Mouse (Mus musculus): ENCODE results near the gene Tom1. TPM values are rescaled to one million over a fixed set of nuclear protein-coding genes. Genes with fewer than 3 reads are reported as not detected.

Gene Tom1
- polyA plus RNA-seq, 1 experiment from 2014 or later = 35.8 TPM

DNA sequence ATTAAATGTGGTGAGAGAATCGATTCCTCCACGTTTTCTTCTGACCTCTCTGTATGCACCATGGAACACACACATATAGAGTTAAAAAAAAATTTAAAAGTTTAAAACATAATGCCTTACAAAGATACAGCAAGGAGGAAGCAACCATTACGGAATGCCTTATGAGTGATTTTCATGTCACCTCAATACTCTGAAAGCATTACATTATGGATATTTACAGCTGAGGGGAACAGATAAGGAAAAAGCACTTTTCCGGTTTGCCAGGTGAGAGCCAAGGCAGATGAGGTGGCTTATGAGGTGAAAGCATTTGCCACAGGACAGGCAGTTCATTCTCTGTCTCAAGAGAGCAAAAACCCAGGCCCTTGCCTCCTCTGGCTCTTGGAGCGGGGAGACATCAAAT, 544 bp upstream of the Tom1 start:
- Histone ChIP-seq H3K27ac (ENCODE audit: low read depth, low read length) (peak overlapping the region; percentile 82; the same call in 1 of the 2 replicates), H3K27me3 (ENCODE audit: control insufficient read depth, insufficient read depth, low read length) (no peaks in the 10 kb centered on the region), H3K4me3 (ENCODE audit: low read depth, low read length) (peak overlapping the region; percentile 53), H3K4me1 (ENCODE audit: control insufficient read depth, insufficient read depth, low read length) (peaks cover 10% of the 10 kb centered on the region), H3K4me2 (peak overlapping the region; percentile 86), H3K9me3 (replicated peaks; ENCODE audit: control insufficient read depth, low read length) (no peaks in the 10 kb centered on the region), H3K9ac (ENCODE audit: low read depth, low read length) (no peak overlapping the region), H3K36me3 (ENCODE audit: control insufficient read depth, insufficient read depth, low read length) (peaks cover 12% of the 10 kb centered on the region)
- WGBS (ENCODE audit: insufficient replicate concordance) = 60% methylated on average over 5 of the region's 5 CpGs
- ATAC-seq (replicated peaks; ENCODE audit: insufficient number of reproducible peaks, low FRiP score, low TSS enrichment) = no peak

- H3K9ac ChIP-seq (ENCODE audit: low read depth, low read length) = peak overlapping the region; percentile 65
- no peaks in the 10 kb centered on the region for H3K27me3 ChIP-seq (ENCODE audit: control insufficient read depth, insufficient read depth, low read length)
- ATAC-seq (replicated peaks; ENCODE audit: insufficient number of reproducible peaks, low FRiP score, low TSS enrichment) = no peak; the same call in 1 of the 2 replicates
- peak overlapping the region; percentile 86 for H3K4me2 ChIP-seq
- H3K4me1 ChIP-seq (ENCODE audit: control insufficient read depth, insufficient read depth, low read length) = peaks cover 22% of the 10 kb centered on the region
- WGBS (ENCODE audit: insufficient replicate concordance) = under 1% methylated on average over 17 of the region's 17 CpGs
- no peaks in the 10 kb centered on the region for H3K9me3 ChIP-seq (replicated peaks; ENCODE audit: control insufficient read depth, low read length)
- H3K4me3 ChIP-seq (ENCODE audit: low read depth, low read length) = peak overlapping the region; percentile 53
- peak overlapping the region; percentile 36 for H3K27ac ChIP-seq (ENCODE audit: low read depth, low read length)
- H3K36me3 ChIP-seq (ENCODE audit: control insufficient read depth, insufficient read depth, low read length) = peaks cover 7% of the 10 kb centered on the region
Measured at GRCm38 (mm10) chr8:75034285-75034684, 780 bp downstream of the Tom1 start.

DNA sequence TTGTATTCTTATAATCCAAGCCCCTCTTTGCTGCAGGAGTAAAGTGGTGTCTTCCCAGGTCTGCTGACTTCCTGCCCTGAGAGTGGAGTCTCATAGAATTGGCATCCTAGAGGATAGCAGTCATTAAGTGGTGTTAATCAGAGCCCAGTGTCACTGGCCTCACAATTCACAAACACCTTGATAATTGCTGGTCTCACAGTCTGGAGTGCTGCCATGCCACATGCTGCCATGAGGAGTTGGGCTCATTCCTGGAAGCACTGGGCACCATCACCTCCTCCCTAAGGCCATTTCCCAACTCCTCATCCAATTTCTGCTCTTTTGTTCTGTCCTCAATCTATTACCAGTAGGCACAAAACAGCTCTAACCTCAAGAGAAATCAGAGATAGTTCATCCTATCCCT, 2.1 kb downstream of the Tom1 start:
- Histone ChIP-seq H3K27me3 (ENCODE audit: control insufficient read depth, insufficient read depth, low read length) (no peaks in the 10 kb centered on the region), H3K4me3 (ENCODE audit: low read depth, low read length) (no peak overlapping the region), H3K9ac (ENCODE audit: low read depth, low read length) (no peak overlapping the region), H3K27ac (ENCODE audit: low read depth, low read length) (no peak overlapping the region), H3K4me1 (ENCODE audit: control insufficient read depth, insufficient read depth, low read length) (peaks cover 27% of the 10 kb centered on the region), H3K4me2 (no peak overlapping the region), H3K9me3 (replicated peaks; ENCODE audit: control insufficient read depth, low read length) (no peaks in the 10 kb centered on the region), H3K36me3 (ENCODE audit: control insufficient read depth, insufficient read depth, low read length) (peaks cover 4% of the 10 kb centered on the region; the same call in 1 of the 2 replicates)
- ATAC-seq (replicated peaks; ENCODE audit: insufficient number of reproducible peaks, low FRiP score, low TSS enrichment) = no peak

DNA sequence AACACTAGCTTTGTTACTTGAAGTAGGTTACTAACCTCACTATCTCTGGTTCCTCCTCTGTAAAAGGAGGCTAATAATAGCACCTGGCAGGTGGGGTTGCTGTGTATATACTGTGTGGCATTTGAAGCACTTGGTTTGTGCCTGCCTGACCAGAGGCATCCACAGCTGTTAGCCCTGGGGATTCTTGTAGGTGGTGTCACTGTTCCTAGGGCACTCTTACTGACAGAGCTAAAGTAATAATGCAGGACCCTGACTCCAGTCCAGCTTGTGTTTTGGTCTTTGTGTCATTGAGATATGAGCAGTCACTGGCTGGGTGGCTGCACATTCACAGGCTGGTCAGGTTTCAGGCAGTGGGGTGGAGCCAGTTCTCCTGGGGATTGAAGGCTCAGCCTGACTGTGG, 5.0 kb downstream of the Tom1 start:
- H3K27me3 ChIP-seq (ENCODE audit: control insufficient read depth, insufficient read depth, low read length) = no peaks in the 10 kb centered on the region
- no peak overlapping the region; the same call in 1 of the 2 replicates for H3K9ac ChIP-seq (ENCODE audit: low read depth, low read length)
- ATAC-seq (replicated peaks; ENCODE audit: insufficient number of reproducible peaks, low FRiP score, low TSS enrichment) = no peak
- H3K36me3 ChIP-seq (ENCODE audit: control insufficient read depth, insufficient read depth, low read length) = no peaks in the 10 kb centered on the region
- no peaks in the 10 kb centered on the region for H3K9me3 ChIP-seq (replicated peaks; ENCODE audit: control insufficient read depth, low read length)
- no peak overlapping the region for H3K4me3 ChIP-seq (ENCODE audit: low read depth, low read length)
- peak overlapping the region; percentile 9 for H3K4me2 ChIP-seq
- peak overlapping the region; percentile 90 for H3K27ac ChIP-seq (ENCODE audit: low read depth, low read length)
- H3K4me1 ChIP-seq (ENCODE audit: control insufficient read depth, insufficient read depth, low read length) = peaks cover 27% of the 10 kb centered on the region

- ATAC-seq (replicated peaks; ENCODE audit: insufficient number of reproducible peaks, low FRiP score, low TSS enrichment) = no peak
- H3K4me1 ChIP-seq (ENCODE audit: control insufficient read depth, insufficient read depth, low read length) = peaks cover 27% of the 10 kb centered on the region
- no peak overlapping the region for H3K4me2 ChIP-seq
- no peak overlapping the region for H3K9ac ChIP-seq (ENCODE audit: low read depth, low read length)
- no peaks in the 10 kb centered on the region for H3K36me3 ChIP-seq (ENCODE audit: control insufficient read depth, insufficient read depth, low read length)
- no peak overlapping the region for H3K4me3 ChIP-seq (ENCODE audit: low read depth, low read length)
- no peaks in the 10 kb centered on the region for H3K27me3 ChIP-seq (ENCODE audit: control insufficient read depth, insufficient read depth, low read length)
- H3K9me3 ChIP-seq (replicated peaks; ENCODE audit: control insufficient read depth, low read length) = no peaks in the 10 kb centered on the region
- 35% methylated on average over 1 of the region's 1 CpGs for WGBS (ENCODE audit: insufficient replicate concordance)
- H3K27ac ChIP-seq (ENCODE audit: low read depth, low read length) = no peak overlapping the region
Measured at GRCm38 (mm10) chr8:75039754-75040153, 6.2 kb downstream of the Tom1 start.

- H3K27ac ChIP-seq (ENCODE audit: low read depth, low read length) = no peak overlapping the region
- H3K4me2 ChIP-seq = no peak overlapping the region
- no peak overlapping the region for H3K4me3 ChIP-seq (ENCODE audit: low read depth, low read length)
- H3K27me3 ChIP-seq (ENCODE audit: control insufficient read depth, insufficient read depth, low read length) = no peaks in the 10 kb centered on the region
- 85% methylated on average over 2 of the region's 2 CpGs for WGBS (ENCODE audit: insufficient replicate concordance)
- no peaks in the 10 kb centered on the region for H3K36me3 ChIP-seq (ENCODE audit: control insufficient read depth, insufficient read depth, low read length)
- H3K4me1 ChIP-seq (ENCODE audit: control insufficient read depth, insufficient read depth, low read length) = peaks cover 30% of the 10 kb centered on the region
- ATAC-seq (replicated peaks; ENCODE audit: insufficient number of reproducible peaks, low FRiP score, low TSS enrichment) = no peak
- no peaks in the 10 kb centered on the region for H3K9me3 ChIP-seq (replicated peaks; ENCODE audit: control insufficient read depth, low read length)
- no peak overlapping the region for H3K9ac ChIP-seq (ENCODE audit: low read depth, low read length)
Measured at GRCm38 (mm10) chr8:75042171-75042570, 8.7 kb downstream of the Tom1 start.

DNA sequence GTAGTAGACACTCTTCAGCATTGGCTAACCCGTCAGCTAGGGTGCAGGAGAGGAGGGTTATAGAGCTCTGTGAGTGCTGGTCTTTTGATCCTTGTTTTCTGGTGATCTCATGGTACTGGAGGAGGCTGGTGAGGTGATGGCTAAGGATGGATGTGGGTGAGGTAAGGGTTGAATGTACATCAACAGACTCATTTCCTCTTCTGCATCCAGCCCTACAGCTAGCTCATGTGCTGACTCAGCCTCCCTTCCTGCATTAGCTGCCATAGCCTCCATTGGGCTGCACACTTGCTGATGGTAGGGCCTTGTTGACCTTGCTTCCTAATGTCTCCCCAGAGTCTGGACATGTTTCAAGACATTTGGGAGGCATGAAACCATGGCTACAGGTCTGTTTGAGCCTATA, 9.5 kb downstream of the Tom1 start:
- WGBS (ENCODE audit: insufficient replicate concordance) = 85% methylated on average over 1 of the region's 1 CpGs
- no peak overlapping the region for H3K27ac ChIP-seq (ENCODE audit: low read depth, low read length)
- H3K9ac ChIP-seq (ENCODE audit: low read depth, low read length) = no peak overlapping the region
- no peak for ATAC-seq (replicated peaks; ENCODE audit: insufficient number of reproducible peaks, low FRiP score, low TSS enrichment)
- no peak overlapping the region for H3K4me2 ChIP-seq
- no peaks in the 10 kb centered on the region for H3K36me3 ChIP-seq (ENCODE audit: control insufficient read depth, insufficient read depth, low read length)
- H3K4me1 ChIP-seq (ENCODE audit: control insufficient read depth, insufficient read depth, low read length) = peaks cover 25% of the 10 kb centered on the region
- H3K4me3 ChIP-seq (ENCODE audit: low read depth, low read length) = no peak overlapping the region
- H3K9me3 ChIP-seq (replicated peaks; ENCODE audit: control insufficient read depth, low read length) = no peaks in the 10 kb centered on the region
- no peaks in the 10 kb centered on the region for H3K27me3 ChIP-seq (ENCODE audit: control insufficient read depth, insufficient read depth, low read length)

GRCm38 (mm10) chr8:75046303-75046702, 12.8 kb downstream of the Tom1 start:
- H3K4me3 ChIP-seq (ENCODE audit: low read depth, low read length) = no peak overlapping the region
- no peaks in the 10 kb centered on the region for H3K27me3 ChIP-seq (ENCODE audit: control insufficient read depth, insufficient read depth, low read length)
- H3K9me3 ChIP-seq (replicated peaks; ENCODE audit: control insufficient read depth, low read length) = no peaks in the 10 kb centered on the region
- no peaks in the 10 kb centered on the region for H3K36me3 ChIP-seq (ENCODE audit: control insufficient read depth, insufficient read depth, low read length)
- 76% methylated on average over 1 of the region's 1 CpGs for WGBS (ENCODE audit: insufficient replicate concordance)
- peak; percentile 39; the same call in 1 of the 2 replicates for ATAC-seq (replicated peaks; ENCODE audit: insufficient number of reproducible peaks, low FRiP score, low TSS enrichment)
- peak overlapping the region; percentile 43; the same call in 1 of the 2 replicates for H3K27ac ChIP-seq (ENCODE audit: low read depth, low read length)
- 0 out of 2 replicates have a peak, but pooled peaks cover 8% of the 10 kb centered on the region for H3K4me1 ChIP-seq (ENCODE audit: control insufficient read depth, insufficient read depth, low read length)
- no peak overlapping the region for H3K4me2 ChIP-seq
- H3K9ac ChIP-seq (ENCODE audit: low read depth, low read length) = no peak overlapping the region

GRCm38 (mm10) chr8:75047784-75048183, 14.3 kb downstream of the Tom1 start:
- H3K27ac ChIP-seq (ENCODE audit: low read depth, low read length) = no peak overlapping the region
- 0 out of 2 replicates have a peak, but pooled peaks cover 8% of the 10 kb centered on the region for H3K4me1 ChIP-seq (ENCODE audit: control insufficient read depth, insufficient read depth, low read length)
- no peak for ATAC-seq (replicated peaks; ENCODE audit: insufficient number of reproducible peaks, low FRiP score, low TSS enrichment)
- WGBS (ENCODE audit: insufficient replicate concordance) = 81% methylated on average over 3 of the region's 3 CpGs
- no peaks in the 10 kb centered on the region for H3K9me3 ChIP-seq (replicated peaks; ENCODE audit: control insufficient read depth, low read length)
- no peaks in the 10 kb centered on the region for H3K36me3 ChIP-seq (ENCODE audit: control insufficient read depth, insufficient read depth, low read length)
- H3K4me2 ChIP-seq = no peak overlapping the region
- no peak overlapping the region for H3K4me3 ChIP-seq (ENCODE audit: low read depth, low read length)
- no peaks in the 10 kb centered on the region for H3K27me3 ChIP-seq (ENCODE audit: control insufficient read depth, insufficient read depth, low read length)
- H3K9ac ChIP-seq (ENCODE audit: low read depth, low read length) = no peak overlapping the region
